Mouse (Mus musculus) embryonic fibroblast, embryonic 13.5 days (primary cell): ENCODE results near the gene Aff4.
"Not testable (repeated sequence)": the region's sequence is repeated elsewhere in the genome, so short reads cannot be mapped to it uniquely, and the experiment has no call there.

Experiments
- CTCF ChIP-seq: IDR thresholded peaks from 2 replicates; pipeline ENCODE4 v1.5.1; 2011; ENCODE audit warnings: mild to moderate bottlenecking, control low read depth, low read length, moderate library complexity, borderline replicate concordance; ENCODE audit not compliant: insufficient read depth
- POLR2A ChIP-seq: IDR thresholded peaks from 2 replicates; pipeline ENCODE4 v1.6.1; 2011; ENCODE audit warnings: low read depth, mild to moderate bottlenecking, control low read depth, low read length, moderate library complexity

DNA sequence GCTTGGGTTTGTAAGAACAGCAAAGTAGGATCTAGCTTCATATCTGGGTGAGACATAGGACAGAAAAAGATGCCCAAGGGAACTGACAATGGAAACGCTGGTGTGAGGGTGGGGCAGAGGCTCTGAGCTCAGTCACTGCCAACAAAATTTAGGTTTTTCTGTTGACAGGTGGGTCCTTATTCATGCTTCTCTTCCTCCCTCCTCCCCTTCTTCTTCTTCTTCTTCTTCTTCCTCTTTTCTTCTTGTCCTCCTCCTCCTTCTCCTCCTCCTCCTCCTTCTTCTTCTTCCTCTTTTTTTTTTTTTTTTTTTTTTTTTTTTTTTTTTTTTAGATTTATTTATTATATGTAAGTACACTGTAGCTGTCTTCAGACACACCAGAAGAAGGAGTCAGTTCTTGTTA is 37.8 kb upstream of the Aff4 start:
- TF ChIP-seq CTCF, POLR2A: not testable (repeated sequence)
